Mouse (Mus musculus) kidney, embryonic 14.5 days (tissue): Measurements from ENCODE around the gene Gm4498. TPM values are rescaled to one million over a fixed set of nuclear protein-coding genes. Genes with fewer than 3 reads are reported as not detected.
"Not testable (repeated sequence)": the region's sequence is repeated elsewhere in the genome, so short reads cannot be mapped to it uniquely, and the experiment has no call there.

Experiments used
- ATAC-seq: fragments of 200-750 bp; cut with Nextera tagmentation; 2 replicates; pipeline ENCODE4 v1.8.0; 2017; ENCODE audit warnings: moderate number of reproducible peaks, mild to moderate bottlenecking, moderate TSS enrichment, moderate library complexity; ENCODE audit not compliant: low FRiP score, low TSS enrichment
- H3K27ac ChIP-seq: fragments of 300-500 bp; sonication (generic); 2 replicates; pipeline ENCODE4 v1.5.1; 2014; ENCODE audit warnings: low read depth, mild to moderate bottlenecking, low read length, moderate library complexity, mixed read lengths
- H3K27me3 ChIP-seq: fragments of 300-500 bp; sonication (generic); 2 replicates; pipeline ENCODE4 v1.6.1; 2014; ENCODE audit warnings: mild to moderate bottlenecking, low read length; ENCODE audit not compliant: control insufficient read depth, insufficient read depth
- H3K36me3 ChIP-seq: fragments of 300-500 bp; sonication (generic); 2 replicates; pipeline ENCODE4 v1.6.1; 2014; ENCODE audit warnings: low read length, mixed read lengths; ENCODE audit not compliant: control insufficient read depth, insufficient read depth
- H3K4me1 ChIP-seq: fragments of 300-500 bp; sonication (generic); 2 replicates; pipeline ENCODE4 v1.6.1; 2014; ENCODE audit warnings: low read length, mixed read lengths; ENCODE audit not compliant: control insufficient read depth, insufficient read depth
- H3K4me2 ChIP-seq: fragments of 300-500 bp; sonication (generic); replicated peaks from 2 replicates; pipeline ENCODE4 v1.6.1; 2014; ENCODE audit warnings: low read depth, mild to moderate bottlenecking, low read length
- H3K4me3 ChIP-seq: fragments of 300-500 bp; sonication (generic); 2 replicates; pipeline ENCODE4 v1.5.1; 2014; ENCODE audit warnings: mild to moderate bottlenecking, low read length
- H3K9ac ChIP-seq: fragments of 300-500 bp; sonication (generic); 2 replicates; pipeline ENCODE4 v1.6.1; 2014; ENCODE audit warnings: low read depth, mild to moderate bottlenecking, low read length, moderate library complexity
- H3K9me3 ChIP-seq: fragments of 300-500 bp; sonication (generic); 2 replicates; pipeline ENCODE4 v1.6.1; 2016; ENCODE audit warnings: low read length; ENCODE audit not compliant: control insufficient read depth
- WGBS: fragments of 180-500 bp; shearing (Covaris S2); extraction: QIAGEN DNeasy Blood & Tissue Kit; methylation state at CpG from one replicate; pipeline ENCODE4 v1.1.7; 2014; 5-methylcytosine and 5-hydroxymethylcytosine counted together
- polyA plus RNA-seq: library from polyadenylated mRNA; unstranded; fragments of >200 nt; fragmentation: Nextera tagmentation; extraction: Ambion mirVana; gene quantifications from 2 replicates; pipeline ENCODE4 v1.2.1, GENCODE M21; 2014

The Gm4498 gene
- polyA plus RNA-seq: not detected in 2 replicates

DNA sequence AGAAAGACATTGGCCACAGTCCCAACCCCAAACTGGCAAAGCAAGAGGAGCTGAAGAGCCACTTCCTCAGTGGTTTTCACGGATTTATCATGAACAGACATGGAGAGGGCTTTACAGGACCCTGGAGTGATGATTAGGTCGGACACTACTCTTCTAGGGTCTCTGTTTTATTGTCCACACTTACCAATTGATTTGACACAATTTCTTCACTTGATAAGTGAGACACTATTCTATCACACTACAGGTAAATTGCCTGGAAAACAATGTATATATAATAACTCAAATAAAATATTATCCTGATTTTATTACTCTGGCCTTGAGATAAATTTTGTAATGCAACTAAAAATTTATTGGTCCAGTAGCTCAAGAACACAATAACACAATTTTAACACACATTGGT is at the start of gene Gm4498:
Gm4498 (minus strand) TSS at position 101 of the 400 bp plus-strand sequence.
- not testable (repeated sequence) for H3K36me3 ChIP-seq, H3K4me2 ChIP-seq, H3K4me1 ChIP-seq, H3K9ac ChIP-seq, H3K4me3 ChIP-seq, H3K9me3 ChIP-seq, ATAC-seq, H3K27ac ChIP-seq, H3K27me3 ChIP-seq
- WGBS: no CpG with 5 or more reads among the region's 2 CpGs

DNA sequence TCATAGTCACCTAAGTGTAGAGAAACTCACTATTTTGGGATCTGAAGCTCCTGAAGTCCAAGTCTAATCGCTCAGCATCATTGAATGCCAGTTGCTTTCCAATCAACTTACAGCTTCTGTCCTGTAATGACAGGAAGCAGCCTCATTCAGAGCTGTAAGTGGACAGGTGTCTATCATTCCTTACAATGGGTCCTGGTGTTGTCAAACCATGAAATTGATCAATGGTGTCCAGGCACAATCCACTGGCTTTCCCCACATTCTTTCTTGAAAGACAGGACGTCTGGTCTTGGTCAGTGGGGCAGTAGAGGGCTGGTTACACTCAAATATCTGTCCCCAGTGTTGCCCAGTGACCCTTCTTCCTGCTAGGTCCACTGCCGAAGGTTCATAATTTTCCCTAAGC is 29.1 kb upstream of the Gm4498 start, which contains the start of gene Gm5890:
Gm5890 (minus strand) TSS at position 101 of the 400 bp plus-strand sequence.
- not testable (repeated sequence) for H3K9ac ChIP-seq, H3K4me1 ChIP-seq, H3K27ac ChIP-seq, H3K4me3 ChIP-seq, H3K36me3 ChIP-seq, ATAC-seq, H3K27me3 ChIP-seq, H3K9me3 ChIP-seq, H3K4me2 ChIP-seq
- WGBS: no CpG with 5 or more reads among the region's 3 CpGs

DNA sequence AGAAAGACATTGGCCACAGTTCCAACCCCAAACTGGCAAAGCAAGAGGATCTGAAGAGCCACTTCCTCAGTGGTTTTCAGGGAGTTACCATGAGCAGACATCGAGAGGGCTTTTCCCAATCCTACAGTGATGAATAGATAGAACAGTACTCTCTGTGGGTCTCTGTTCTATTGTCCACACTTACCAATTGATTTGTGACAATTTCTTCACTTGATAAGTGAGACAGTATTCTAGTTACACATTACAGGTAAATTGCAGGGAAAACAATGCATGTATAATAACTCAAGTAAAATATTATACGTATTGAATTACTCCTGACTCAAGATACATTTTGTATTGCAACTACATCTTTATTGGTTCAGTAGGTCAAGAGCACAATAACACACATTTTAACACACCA is 28.1 kb downstream of the Gm4498 start, which contains the start of gene Gm6164:
Gm6164 (minus strand) TSS at position 101 of the 400 bp plus-strand sequence.
- not testable (repeated sequence) for H3K4me3 ChIP-seq, H3K4me2 ChIP-seq, H3K27me3 ChIP-seq, H3K4me1 ChIP-seq, H3K9me3 ChIP-seq, H3K9ac ChIP-seq, H3K27ac ChIP-seq, ATAC-seq, H3K36me3 ChIP-seq
- WGBS: no CpG with 5 or more reads among the region's 2 CpGs

DNA sequence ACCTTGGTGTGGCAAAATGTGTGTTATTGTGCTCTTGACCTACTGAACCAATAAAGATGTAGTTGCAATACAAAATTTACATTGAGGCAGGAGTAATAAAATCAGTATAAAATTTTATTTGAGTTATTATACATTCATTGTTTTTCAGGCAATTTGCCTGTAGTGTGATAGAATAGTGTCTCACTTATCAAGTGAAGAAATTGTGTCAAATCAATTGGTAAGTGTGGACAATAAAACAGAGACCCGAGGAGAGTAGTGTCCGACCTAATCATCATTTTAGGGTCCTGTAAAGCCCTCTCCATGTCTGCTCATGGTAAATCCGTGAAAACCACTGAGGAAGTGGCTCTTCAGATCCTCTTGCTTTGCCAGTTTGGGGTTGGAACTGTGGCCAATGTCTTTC is 40.2 kb downstream of the Gm4498 start, which contains the start of gene Vmn1r95:
Vmn1r95 (plus strand) TSS at position 301 of the 400 bp plus-strand sequence.
- not testable (repeated sequence) for H3K4me1 ChIP-seq, H3K27me3 ChIP-seq, H3K9ac ChIP-seq, H3K9me3 ChIP-seq, H3K4me3 ChIP-seq, H3K36me3 ChIP-seq, ATAC-seq, H3K4me2 ChIP-seq, H3K27ac ChIP-seq
- WGBS: no CpG with 5 or more reads among the region's 3 CpGs

Other genes with a start within 250 kb of the Gm4498 start
- gene Nlrp9b, start 242.4 kb downstream of the Gm4498 start, polyA plus RNA-seq: not detected in 2 replicates
- gene Vmn1r91, start 134.1 kb downstream of the Gm4498 start, polyA plus RNA-seq: not detected in 2 replicates
- not detected in 2 replicates for gene Gm16442, start 111.2 kb downstream of the Gm4498 start, polyA plus RNA-seq
- gene Vmn1r93, start 94.7 kb downstream of the Gm4498 start, polyA plus RNA-seq: not detected in 2 replicates
- not detected in 2 replicates for gene Vmn1r94, start 65.5 kb downstream of the Gm4498 start, polyA plus RNA-seq
- gene Vmn1r95, start 40.1 kb downstream of the Gm4498 start, polyA plus RNA-seq: not detected in 2 replicates
- gene Gm6164, start 28.2 kb downstream of the Gm4498 start, polyA plus RNA-seq: not detected in 2 replicates
- gene Gm5890, start 29.0 kb upstream of the Gm4498 start, polyA plus RNA-seq: not detected in 2 replicates
- not detected in 2 replicates for gene Gm4133, start 100.2 kb upstream of the Gm4498 start, polyA plus RNA-seq
- gene Gm5728, start 141.6 kb upstream of the Gm4498 start, polyA plus RNA-seq: not detected in 2 replicates
- not detected in 2 replicates for gene Vmn1r100, start 184.1 kb upstream of the Gm4498 start, polyA plus RNA-seq
- gene Vmn1r101, start 208.8 kb upstream of the Gm4498 start, polyA plus RNA-seq: not detected in 2 replicates
- not detected in 2 replicates for gene Gm10670, start 241.1 kb upstream of the Gm4498 start, polyA plus RNA-seq